Mouse (Mus musculus): ENCODE data around the gene Sys1.
A peak's percentile ranks its signal among the peaks of the same experiment; 100 is the strongest.

The Sys1 gene

GRCm38 (mm10) chr2:164449341-164450042 lies 7.3 kb upstream of the Sys1 start:
- DNase-seq (ENCODE audit: extremely low read depth, low read depth, low spot score), result no peak

DNA sequence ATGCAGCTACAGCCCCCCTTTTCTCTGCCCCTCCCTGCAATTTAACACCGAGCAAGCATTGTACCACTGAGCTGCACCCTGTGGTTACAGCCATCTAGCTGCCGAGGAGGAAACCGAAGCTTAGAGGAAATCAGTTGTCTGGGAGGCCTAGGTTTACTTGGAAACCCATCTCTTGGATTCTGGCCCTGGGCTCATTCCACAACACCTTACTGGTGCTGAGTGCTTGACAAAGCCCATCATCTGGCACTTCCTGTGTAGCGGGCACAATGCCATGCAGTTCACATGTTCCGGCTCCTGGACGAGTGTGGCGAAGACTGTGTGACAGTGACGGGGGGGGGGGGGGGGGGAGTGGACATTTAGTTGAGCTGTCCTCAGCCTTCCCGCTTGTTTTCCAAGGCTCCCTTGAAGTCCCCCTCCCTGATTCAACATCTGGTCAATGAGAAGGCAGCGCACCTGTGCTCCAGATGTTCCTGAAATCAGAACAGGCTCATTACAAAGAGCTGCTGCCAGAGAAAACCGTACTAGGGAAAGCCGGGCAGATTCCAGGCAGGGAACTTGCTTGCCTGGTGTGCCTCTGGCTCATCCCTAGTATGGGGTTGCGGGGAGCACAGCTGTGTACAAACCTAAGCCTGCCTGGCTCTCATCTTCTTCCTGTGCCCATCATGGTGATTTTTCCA lies 4.6 kb upstream of the Sys1 start:
- no peak for DNase-seq (ENCODE audit: extremely low read depth, low read depth, low spot score)

- DNase-seq (ENCODE audit: extremely low read depth, low read depth, low spot score), result no peak
Measured at GRCm38 (mm10) chr2:164453047-164453757, 3.6 kb upstream of the Sys1 start.

GRCm38 (mm10) chr2:164453887-164454500 lies 2.8 kb upstream of the Sys1 start:
- DNase-seq (ENCODE audit: extremely low read depth, low read depth, low spot score), result no peak

DNA sequence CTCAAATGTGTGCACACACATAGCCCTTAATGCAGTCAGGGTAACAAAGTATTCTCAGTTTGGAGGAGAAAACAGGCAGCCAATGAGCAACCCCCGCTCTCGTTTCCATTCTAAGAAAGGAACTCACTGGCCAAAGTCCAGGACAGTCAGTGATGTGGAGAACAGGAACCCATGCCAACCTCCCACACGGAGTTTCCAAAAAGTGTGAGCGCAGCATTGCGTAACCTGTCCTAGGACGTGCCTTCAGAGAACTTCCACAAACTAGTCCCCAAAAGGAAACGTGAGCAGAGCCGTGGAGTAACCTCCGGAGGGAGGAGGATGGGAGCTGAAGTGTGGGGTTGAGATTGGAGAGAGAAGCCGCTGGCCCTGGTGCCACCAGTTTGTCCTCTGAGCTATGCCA lies 1.9 kb upstream of the Sys1 start:
- DNase-seq (ENCODE audit: extremely low read depth, low read depth, low spot score), result peak; percentile 84

DNA sequence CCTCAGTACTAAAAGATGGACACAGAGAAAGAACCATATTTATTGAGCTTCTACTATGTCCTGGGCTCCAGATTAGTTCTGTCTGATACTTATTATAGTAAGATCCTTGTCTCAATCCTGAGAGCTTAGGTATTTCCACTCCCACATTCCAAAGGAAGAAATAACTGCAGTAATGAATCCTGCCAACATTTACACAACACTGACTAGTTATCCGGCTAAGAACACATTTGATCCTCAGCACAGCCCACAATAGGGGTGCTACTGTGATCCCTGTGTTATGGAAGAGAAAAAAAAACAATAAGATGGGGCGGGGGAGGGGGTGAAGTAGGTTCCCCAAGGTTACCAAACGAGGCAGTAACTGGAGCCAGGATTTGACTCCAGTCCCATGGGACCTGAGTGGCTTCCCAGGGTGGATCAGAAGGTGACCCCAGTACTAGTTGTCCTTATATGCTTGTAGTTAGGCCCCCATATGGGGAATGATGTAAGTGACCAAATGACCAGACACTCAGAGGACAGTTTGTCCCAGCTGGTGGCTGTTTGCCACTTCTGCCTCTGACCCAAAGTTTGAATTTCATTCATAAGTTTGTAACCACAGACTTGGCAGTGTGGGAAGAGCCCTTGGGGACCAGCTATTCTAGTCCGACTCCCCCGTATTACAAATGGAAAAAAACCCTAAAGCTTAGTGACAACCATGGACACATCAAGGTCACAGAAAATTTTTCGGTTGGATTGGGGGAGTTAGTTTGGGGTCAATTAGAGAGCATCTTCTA lies 1.2 kb upstream of the Sys1 start:
- peak; percentile 92 for DNase-seq (ENCODE audit: extremely low read depth, low read depth, low spot score)

- DNase-seq (ENCODE audit: extremely low read depth, low read depth, low spot score), result no peak
Measured at GRCm38 (mm10) chr2:164456413-164456812, 351 bp upstream of the Sys1 start.

- no peak for DNase-seq (ENCODE audit: extremely low read depth, low read depth, low spot score)
Measured at GRCm38 (mm10) chr2:164457942-164458341, 1.2 kb downstream of the Sys1 start.

GRCm38 (mm10) chr2:164458535-164458934 lies 1.8 kb downstream of the Sys1 start:
- DNase-seq (ENCODE audit: extremely low read depth, low read depth, low spot score), result no peak

- DNase-seq (ENCODE audit: extremely low read depth, low read depth, low spot score), result peak; percentile 68
Measured at GRCm38 (mm10) chr2:164460745-164461551, 4.2 kb downstream of the Sys1 start, which contains the start of gene Gm20458. Gene Gm20458, plus strand, starts transcription at chr2:164460967.

GRCm38 (mm10) chr2:164465161-164465560 lies 8.4 kb downstream of the Sys1 start:
- no peak for DNase-seq (ENCODE audit: extremely low read depth, low read depth, low spot score)

DNA sequence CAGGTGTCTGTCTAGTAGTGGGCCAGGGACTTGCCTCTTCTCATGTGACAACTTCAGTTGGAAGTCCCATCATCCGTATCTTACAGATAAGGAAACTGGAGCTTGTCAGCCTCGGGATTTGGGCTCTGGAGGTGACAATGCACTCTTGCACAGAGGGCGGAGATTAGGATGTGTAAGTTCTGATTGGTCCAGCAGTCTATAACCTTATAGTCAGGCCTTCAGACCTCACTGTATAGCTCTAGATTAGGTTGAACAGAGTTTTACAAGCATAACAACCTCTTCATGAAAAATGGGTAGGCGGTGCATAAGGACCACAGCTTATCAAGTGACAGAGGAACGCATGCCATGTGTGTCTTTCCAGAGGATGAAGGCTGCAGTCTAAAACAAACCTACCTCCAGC lies 10.0 kb downstream of the Sys1 start:
- DNase-seq (ENCODE audit: extremely low read depth, low read depth, low spot score), result no peak

DNA sequence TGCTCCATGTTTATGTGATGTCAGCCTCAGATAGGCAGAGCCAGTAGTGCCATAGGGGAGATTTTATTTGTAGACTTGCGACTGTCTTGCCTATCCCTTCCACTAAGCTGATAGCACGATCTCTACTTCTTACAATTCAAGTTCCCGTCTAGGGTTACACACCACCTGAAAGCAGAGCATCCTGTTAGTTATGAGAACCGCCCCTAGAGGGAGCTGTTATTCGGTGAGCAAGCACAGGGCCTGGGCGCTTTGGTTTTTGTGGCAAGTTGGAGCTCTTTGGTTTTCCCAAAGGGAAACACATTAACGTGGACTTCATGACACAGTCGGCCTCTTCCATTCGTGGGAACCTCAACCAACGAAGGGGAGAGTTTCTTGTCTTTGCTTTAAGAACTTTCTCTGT lies 13.5 kb downstream of the Sys1 start:
- no peak for DNase-seq (ENCODE audit: extremely low read depth, low read depth, low spot score)

GRCm38 (mm10) chr2:164473624-164474023 lies 16.9 kb downstream of the Sys1 start, which contains the start of gene Trp53tg5:
Gene Trp53tg5, minus strand, starts transcription at chr2:164473724.
- no peak for DNase-seq (ENCODE audit: extremely low read depth, low read depth, low spot score)

- DNase-seq (ENCODE audit: extremely low read depth, low read depth, low spot score), result no peak
Measured at GRCm38 (mm10) chr2:164485681-164486257, 29.0 kb downstream of the Sys1 start, which contains the start of gene Dbndd2. Gene Dbndd2, plus strand, starts transcription at chr2:164486106.

- DNase-seq (ENCODE audit: extremely low read depth, low read depth, low spot score), result no peak
Measured at GRCm38 (mm10) chr2:164486258-164487114, 29.7 kb downstream of the Sys1 start.

DNA sequence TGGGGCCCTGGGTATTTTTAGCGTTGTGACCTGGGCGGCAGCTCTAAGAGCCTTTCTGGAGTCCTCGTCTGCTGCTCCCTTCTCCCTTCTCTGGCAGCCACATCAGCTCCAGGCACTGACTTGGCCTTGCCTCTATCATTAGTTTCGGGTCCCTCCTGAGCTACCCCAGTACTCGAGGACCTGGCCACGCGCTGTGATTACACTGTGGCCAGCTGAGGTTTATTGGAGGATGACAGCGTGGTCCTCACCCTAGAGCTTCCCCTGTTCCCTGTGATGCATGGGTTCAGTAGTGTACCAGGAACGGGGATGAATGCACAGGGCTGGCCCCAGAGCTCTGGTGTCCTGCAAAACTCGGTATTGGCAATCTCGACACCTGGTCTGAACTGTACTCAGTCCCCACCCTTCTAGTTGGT lies 30.4 kb downstream of the Sys1 start:
- DNase-seq (ENCODE audit: extremely low read depth, low read depth, low spot score), result no peak

- no peak for DNase-seq (ENCODE audit: extremely low read depth, low read depth, low spot score)
Measured at GRCm38 (mm10) chr2:164487812-164488211, 31.0 kb downstream of the Sys1 start.

All from fat pad, adult 2 months (tissue).